Mouse (Mus musculus) erythroblast, embryonic 14.5 days (primary cell): ENCODE results near the gene Ppp1r14c. TPM values are rescaled to one million over a fixed set of nuclear protein-coding genes. Genes with fewer than 3 reads are reported as not detected.
"Not testable (repeated sequence)": the region's sequence is repeated elsewhere in the genome, so short reads cannot be mapped to it uniquely, and the experiment has no call there.

Experiments used
- H3K27me3 ChIP-seq: 2 replicates; pipeline ENCODE4 v1.6.1; 2012; ENCODE audit warnings: inconsistent platforms; ENCODE audit not compliant: control insufficient read depth
- H3K36me3 ChIP-seq: 2 replicates; pipeline ENCODE4 v1.6.1; 2012; ENCODE audit warnings: mild to moderate bottlenecking, inconsistent platforms; ENCODE audit not compliant: control insufficient read depth
- H3K4me1 ChIP-seq: 2 replicates; pipeline ENCODE4 v1.6.1; 2012; ENCODE audit warnings: inconsistent platforms; ENCODE audit not compliant: control insufficient read depth
- H3K4me3 ChIP-seq: replicated peaks from 2 replicates; pipeline ENCODE3; 2012; ENCODE audit warnings: moderate library complexity, mild to moderate bottlenecking, inconsistent platforms
- H3K9me3 ChIP-seq: 2 replicates; pipeline ENCODE4 v1.6.1; 2012; ENCODE audit warnings: low read length, inconsistent platforms, mixed read lengths; ENCODE audit not compliant: control insufficient read depth
- GATA1 ChIP-seq: IDR thresholded peaks from 2 replicates; pipeline ENCODE4 v1.6.1; 2012; ENCODE audit warnings: low read length, inconsistent platforms, mixed read lengths
- TAL1 ChIP-seq: IDR thresholded peaks from 3 replicates; pipeline ENCODE4 v1.6.1; 2012; ENCODE audit warnings: low read length, inconsistent platforms, mixed read lengths
- polyA plus RNA-seq: library from polyadenylated mRNA; stranded (reverse); fragments of >175 nt; gene quantifications from 2 replicates; pipeline ENCODE4 v1.2.3, GENCODE M21; 2012

The Ppp1r14c gene
- polyA plus RNA-seq, 1 experiment = not detected

GRCm38 (mm10) chr10:3414813-3415212, 49.0 kb downstream of the Ppp1r14c start:
- Histone ChIP-seq H3K27me3 (no peaks in the 10 kb centered on the region), H3K9me3 (no peaks in the 10 kb centered on the region), H3K4me3 (no peak overlapping the region), H3K36me3 (no peaks in the 10 kb centered on the region), H3K4me1 (no peaks in the 10 kb centered on the region)
- TF ChIP-seq TAL1 = no peak
- no peak for TF ChIP-seq GATA1

DNA sequence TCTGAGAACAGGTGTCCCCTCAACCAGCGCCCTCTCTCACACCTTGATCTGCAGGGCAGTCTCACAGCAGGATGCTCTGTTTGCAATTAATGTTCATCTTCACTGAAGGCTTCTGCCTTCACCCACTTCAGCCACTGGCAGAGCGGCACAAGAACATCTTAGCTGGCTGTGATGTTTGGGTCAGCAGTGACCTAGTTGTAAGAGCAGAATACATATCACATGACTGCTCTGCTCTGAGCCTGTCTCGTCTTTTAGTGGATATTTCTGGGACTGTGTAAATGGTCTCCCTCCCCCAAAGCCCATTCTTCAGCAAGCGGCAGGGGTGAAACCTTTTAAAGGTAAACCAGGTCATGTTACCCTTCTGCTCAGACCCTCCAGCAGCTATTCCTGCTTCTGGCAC, 50.7 kb downstream of the Ppp1r14c start:
- Histone ChIP-seq H3K27me3 (no peaks in the 10 kb centered on the region), H3K4me3 (no peak overlapping the region), H3K4me1 (no peaks in the 10 kb centered on the region), H3K36me3 (no peaks in the 10 kb centered on the region), H3K9me3 (no peaks in the 10 kb centered on the region)
- TF ChIP-seq GATA1 = no peak
- no peak for TF ChIP-seq TAL1

DNA sequence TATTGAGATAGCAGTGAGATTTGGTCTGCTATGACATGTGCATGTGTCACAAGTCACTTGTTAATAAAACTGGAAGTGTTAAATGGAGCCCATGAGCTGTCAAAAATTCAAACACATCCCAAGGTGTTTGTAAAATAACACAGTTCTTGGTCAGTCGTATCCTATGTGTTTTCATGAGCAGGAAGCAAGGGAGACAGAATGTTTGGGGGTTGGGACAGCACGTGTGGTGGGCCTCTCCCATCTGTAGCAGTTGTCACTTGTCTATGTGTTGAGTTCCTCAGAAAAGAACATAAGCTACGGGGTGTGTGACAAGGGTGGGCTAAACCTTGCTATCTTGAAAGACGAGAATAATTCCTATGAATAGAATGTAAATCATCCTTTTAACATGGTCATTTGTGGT, 51.6 kb downstream of the Ppp1r14c start:
- H3K27me3 ChIP-seq = no peaks in the 10 kb centered on the region
- H3K4me1 ChIP-seq = no peaks in the 10 kb centered on the region
- no peak overlapping the region for H3K4me3 ChIP-seq
- H3K9me3 ChIP-seq = no peaks in the 10 kb centered on the region
- H3K36me3 ChIP-seq = no peaks in the 10 kb centered on the region
- no peak for TF ChIP-seq GATA1
- TF ChIP-seq TAL1 = no peak

GRCm38 (mm10) chr10:3424016-3424415, 58.2 kb downstream of the Ppp1r14c start:
- Histone ChIP-seq H3K4me1 (no peaks in the 10 kb centered on the region), H3K4me3 (no peak overlapping the region), H3K27me3 (no peaks in the 10 kb centered on the region), H3K9me3 (no peaks in the 10 kb centered on the region), H3K36me3 (no peaks in the 10 kb centered on the region)
- TF ChIP-seq GATA1 = no peak
- TF ChIP-seq TAL1 = no peak

- Histone ChIP-seq H3K4me1 (no peaks in the 10 kb centered on the region), H3K9me3 (no peaks in the 10 kb centered on the region), H3K27me3 (no peaks in the 10 kb centered on the region), H3K4me3 (no peak overlapping the region), H3K36me3 (no peaks in the 10 kb centered on the region)
- TF ChIP-seq TAL1 (no peak), GATA1 (no peak)
Measured at GRCm38 (mm10) chr10:3427689-3428399, 62.0 kb downstream of the Ppp1r14c start.

DNA sequence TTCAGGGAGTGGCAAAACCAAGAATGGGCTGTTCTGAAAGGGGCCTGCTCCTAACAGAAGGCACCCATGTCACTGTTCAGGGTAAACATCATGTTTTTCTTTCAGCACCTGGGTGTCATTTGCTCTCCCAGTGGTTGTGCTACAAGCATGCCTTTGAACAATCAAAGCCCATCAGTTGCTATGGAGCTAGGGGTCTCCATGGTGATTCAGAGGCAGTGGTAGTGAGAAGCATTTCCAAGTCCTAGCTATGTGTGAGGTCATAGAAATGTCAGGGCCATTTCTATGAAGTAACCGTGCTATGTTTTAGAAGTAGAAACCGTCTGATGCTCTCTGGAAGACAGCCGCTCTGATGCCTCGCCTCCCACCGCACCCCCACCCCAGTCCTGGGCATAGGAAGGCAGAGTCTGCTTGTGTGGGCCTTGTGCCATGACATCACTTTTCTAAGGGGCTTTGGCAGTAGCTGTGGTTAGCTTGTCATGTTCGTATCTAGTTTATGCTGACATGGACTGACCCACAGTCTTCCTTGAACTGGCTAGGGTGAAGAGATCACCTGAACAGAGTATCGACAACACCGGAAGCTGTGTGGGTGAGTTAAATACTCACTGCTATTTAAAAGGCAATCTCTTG, 69.1 kb downstream of the Ppp1r14c start:
- no peaks in the 10 kb centered on the region for H3K27me3 ChIP-seq

DNA sequence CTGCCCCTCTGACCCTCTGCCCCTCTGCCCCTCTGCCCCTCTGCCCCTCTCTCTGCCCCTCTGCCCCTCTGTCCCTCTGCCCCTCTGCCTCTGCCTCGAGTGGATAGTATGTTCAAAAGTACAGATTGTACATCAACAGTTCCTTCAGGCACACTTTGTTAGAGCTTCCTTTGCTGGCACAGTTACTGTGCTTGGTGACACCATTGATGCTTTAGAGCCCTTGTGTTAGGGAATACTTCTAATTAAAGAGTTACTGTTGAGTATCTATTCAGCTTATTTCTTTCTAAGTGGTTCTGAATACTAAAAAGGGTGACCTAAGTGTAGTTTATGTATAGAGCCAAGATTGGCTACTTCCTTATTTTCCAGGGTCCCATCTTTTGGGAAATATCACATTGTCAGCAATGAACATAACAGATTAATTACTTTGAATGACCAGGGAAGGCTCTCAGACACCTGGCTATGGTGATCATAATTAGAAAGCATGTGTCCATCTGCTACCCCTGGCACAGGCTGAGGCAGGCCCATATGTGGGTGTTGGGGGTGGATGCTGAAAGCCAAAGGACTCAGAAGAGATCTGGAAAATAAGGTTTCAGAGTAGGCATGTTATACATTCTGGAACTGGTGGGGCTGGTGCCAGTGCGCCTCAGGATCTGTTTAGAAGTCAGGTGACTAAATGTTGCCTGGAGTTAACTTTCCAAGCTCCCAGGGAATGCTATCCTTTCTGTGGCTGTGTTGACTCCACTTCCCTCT, 75.0 kb downstream of the Ppp1r14c start:
- H3K36me3 ChIP-seq = no peaks in the 10 kb centered on the region
- H3K27me3 ChIP-seq = no peaks in the 10 kb centered on the region
- no peaks in the 10 kb centered on the region for H3K9me3 ChIP-seq
- no peak for TF ChIP-seq TAL1
- no peak for TF ChIP-seq GATA1
- no peak overlapping the region for H3K4me3 ChIP-seq
- H3K4me1 ChIP-seq = no peaks in the 10 kb centered on the region

More for the DNA sequence above, 69.1 kb downstream of the Ppp1r14c start:
- Histone ChIP-seq H3K36me3 (no peaks in the 10 kb centered on the region), H3K4me1 (no peaks in the 10 kb centered on the region), H3K9me3 (peaks cover 5% of the 10 kb centered on the region; the same call in 1 of the 2 replicates), H3K4me3 (no peak overlapping the region)
- no peak for TF ChIP-seq GATA1
- no peak for TF ChIP-seq TAL1

- H3K9me3 ChIP-seq, H3K27me3 ChIP-seq, H3K36me3 ChIP-seq, H3K4me1 ChIP-seq, H3K4me3 ChIP-seq: not testable (repeated sequence)
Measured at GRCm38 (mm10) chr10:3446748-3447147, 80.9 kb downstream of the Ppp1r14c start.

- Histone ChIP-seq H3K9me3 (peaks cover 3% of the 10 kb centered on the region; the same call in 1 of the 2 replicates), H3K36me3 (no peaks in the 10 kb centered on the region), H3K4me3 (no peak overlapping the region), H3K27me3 (no peaks in the 10 kb centered on the region), H3K4me1 (no peaks in the 10 kb centered on the region)
- TF ChIP-seq GATA1 (no peak), TAL1 (no peak)
Measured at GRCm38 (mm10) chr10:3448699-3449098, 82.8 kb downstream of the Ppp1r14c start.
